Mouse (Mus musculus) urinary bladder, postnatal 14 days (tissue): ENCODE results near the gene Afmid.
A peak's percentile ranks its signal among the peaks of the same experiment; 100 is the strongest.
"Not testable (repeated sequence)": the region's sequence is repeated elsewhere in the genome, so short reads cannot be mapped to it uniquely, and the experiment has no call there.

Experiments used
- DNase-seq: peaks from one replicate; pipeline ENCODE4 v3.0.0; 2021; ENCODE audit warnings: low spot score

Gene Afmid

DNA sequence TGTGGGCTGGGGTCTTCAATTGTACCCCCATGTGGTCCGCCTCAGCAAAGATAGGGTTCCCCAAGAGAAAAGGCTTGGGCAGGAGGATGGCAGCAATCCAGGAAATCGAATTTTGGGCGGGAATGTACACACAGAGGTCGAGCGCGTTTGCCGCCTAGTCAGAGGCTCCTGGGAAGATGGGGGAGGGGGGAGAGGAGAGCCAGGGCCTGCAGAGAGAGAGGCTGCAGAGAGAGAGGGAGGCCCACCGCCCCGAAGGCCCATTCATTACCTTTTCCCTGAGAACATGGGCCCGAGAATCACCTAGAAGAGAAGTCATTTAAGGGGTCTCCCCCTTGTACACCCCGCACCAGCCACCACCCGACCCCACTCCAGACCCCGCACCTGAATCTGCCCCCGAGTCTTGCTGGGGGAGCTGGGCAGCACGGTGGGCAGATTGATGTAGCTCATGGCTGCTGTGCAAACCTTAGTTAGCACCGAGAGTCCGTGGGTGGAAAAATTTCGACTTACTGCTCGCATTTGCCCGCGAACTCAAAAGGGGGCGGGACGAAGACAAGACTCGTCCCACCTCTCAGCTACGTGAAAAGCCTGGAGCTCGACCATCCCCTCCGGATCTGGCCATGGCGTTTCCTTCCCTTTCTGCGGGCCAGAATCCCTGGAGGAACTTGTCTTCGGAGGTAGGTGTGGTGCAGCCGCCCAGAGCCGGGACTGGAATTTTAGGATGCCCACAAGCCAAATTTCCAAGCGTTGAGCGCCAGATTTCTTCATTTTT lies at the start of gene Afmid, which contains the start of gene Tk1:
Afmid (plus strand) TSS at position 592 of the 769 bp plus-strand sequence.
Tk1 (minus strand) TSS at position 760 of the 769 bp plus-strand sequence.
- peak; percentile 77 for DNase-seq

- no peak for DNase-seq
These were observed 49.5 kb upstream of the Afmid start for GRCm38 (mm10) chr11:117776085-117776792.

GRCm38 (mm10) chr11:117777111-117777510 lies 48.6 kb upstream of the Afmid start:
- no peak for DNase-seq

DNA sequence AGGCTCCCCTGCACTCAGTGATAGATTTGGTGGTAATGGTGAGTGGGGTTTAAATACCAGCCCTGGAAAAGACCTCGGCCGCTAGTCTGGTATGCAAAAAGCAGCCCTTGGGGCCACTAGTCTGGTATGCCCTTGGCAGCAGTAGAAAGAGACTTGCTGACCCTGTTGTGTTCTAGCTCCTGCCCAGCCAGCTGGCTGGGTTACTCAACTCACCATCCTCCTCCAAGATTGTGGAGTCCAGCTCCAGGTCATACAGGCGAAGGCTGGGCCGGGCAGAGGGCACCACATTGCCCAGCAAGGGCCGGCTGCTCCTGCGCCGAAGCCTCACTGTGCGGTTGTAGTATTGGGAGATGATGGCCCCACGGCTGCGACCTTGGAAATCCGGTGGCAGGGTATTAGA lies 47.7 kb upstream of the Afmid start:
- DNase-seq = no peak

DNA sequence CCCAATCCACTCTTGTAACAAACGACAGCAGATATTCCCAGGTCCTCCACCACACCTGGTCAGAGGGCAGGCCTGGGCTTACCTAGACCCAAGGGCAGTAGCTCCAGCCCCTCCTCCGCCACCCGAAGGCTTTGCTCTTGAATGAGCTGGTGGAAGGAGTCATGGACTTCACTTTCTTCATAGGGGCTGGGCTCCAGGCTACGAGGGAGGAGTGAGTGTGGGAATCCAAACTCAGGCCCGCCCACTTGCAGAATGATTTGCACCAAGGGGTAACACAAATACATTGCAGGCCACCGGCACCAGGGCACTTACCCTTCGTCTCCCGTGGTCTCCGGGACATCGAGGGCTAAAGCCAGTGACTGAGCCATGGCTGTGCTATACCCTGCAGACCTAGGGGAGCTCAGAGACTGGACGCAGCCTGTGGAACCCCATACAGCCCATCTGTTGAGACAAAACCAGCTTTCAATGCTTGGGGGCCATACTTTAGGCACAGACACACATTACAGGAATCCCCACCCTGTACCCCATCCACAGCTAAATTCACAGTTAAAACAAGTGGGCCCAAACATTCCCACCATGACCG lies 46.8 kb upstream of the Afmid start:
- peak; percentile 37 for DNase-seq

- DNase-seq = peak; percentile 74
These were observed 46.1 kb upstream of the Afmid start for GRCm38 (mm10) chr11:117779434-117780198.

GRCm38 (mm10) chr11:117780199-117780515 lies 45.6 kb upstream of the Afmid start:
- no peak for DNase-seq

DNA sequence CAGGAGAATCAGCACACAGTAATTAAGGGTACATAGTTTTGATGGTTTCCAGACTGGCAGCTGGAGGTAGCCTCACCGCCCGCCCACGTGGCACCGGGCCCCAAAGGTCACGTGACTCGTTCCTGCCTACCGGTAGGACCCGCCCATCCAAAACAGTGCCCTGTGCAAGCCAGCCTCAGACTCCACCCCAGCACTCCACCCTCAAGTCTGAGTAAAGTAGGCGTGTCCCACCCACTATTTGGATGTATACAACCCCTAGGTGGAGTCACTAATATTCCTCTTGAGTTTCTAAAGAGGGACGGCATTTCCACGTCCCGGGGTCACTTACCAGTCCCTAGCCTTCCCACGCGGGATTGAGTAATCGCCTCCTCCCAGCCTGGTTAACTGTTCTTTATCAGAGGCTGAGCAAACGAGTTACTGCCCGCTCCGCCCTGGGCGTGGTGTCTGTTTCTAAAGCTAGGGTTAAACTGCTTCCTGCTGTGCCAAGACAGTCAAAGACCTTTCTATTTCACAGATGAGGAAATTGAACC lies 45.1 kb upstream of the Afmid start:
- DNase-seq = peak; percentile 95

DNA sequence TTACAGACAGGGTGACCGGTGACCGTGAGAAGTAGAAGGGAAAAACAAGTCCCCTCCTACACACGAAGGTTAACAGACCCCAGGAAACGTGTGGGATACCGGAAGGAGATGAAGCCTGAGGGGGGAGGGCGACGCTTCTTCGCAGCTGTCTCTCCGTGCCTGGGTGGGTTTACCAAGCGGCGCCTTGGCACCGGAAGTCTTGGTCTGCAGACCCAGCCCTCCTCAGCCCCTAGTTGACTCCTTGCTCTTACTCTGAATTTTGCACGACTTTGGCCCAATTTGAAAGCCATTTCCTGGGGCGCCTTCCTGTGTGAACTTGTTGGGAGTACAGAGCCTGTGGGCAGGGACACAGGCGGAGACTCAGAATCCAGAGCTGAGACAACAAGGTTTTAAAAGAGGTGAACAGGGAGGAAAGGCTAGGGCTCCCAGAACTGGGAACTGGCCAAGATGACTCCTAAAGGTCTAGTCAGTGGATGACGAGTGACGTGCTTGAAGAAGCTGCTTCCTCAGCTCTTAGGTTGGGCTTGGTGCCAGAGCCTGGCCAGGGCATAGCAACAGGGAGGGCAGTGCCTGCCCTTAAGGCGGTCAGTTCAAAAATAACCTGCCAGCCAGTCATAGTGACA lies 44.4 kb upstream of the Afmid start:
- peak; percentile 77 for DNase-seq

DNA sequence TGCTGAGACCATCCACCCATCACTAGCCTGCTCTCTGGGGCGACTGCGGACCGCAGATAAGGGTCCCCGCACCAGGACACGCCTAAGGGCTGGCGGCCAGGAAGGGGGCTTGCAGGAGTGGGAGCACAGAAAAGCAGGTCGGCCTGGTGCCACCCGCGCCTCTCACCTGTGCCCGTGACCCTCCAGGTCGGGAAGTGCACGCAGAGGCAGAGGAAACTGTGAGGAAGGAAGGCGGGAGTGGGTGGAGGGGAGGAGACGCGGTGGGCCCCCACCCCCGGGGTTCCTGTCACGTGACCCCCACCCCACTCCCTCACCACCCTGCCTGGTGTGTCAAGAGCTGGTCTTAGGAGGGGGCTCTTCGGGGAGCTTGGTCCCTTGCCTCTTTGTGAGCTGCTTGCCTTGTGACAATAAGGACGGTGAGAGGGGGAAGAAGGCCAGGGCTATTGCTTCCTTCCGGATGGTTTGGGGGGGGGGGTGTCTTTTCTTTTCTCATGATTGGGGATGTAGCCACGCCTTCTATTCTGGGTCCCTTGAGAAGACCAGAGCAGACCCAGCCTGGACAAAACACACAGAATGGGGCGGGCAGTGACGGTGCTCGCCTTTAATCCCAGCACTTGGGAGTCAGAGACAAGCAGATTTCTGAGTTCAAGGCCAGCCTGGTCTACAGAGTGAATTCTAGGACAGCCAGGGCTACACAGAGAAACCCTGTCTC lies 43.6 kb upstream of the Afmid start, which contains the start of the genes Tmc8 and Tmc6:
Tmc8 (plus strand) TSS at position 84 of the 712 bp plus-strand sequence.
Tmc6 (minus strand) TSS at position 206 of the 712 bp plus-strand sequence.
- no peak for DNase-seq

DNA sequence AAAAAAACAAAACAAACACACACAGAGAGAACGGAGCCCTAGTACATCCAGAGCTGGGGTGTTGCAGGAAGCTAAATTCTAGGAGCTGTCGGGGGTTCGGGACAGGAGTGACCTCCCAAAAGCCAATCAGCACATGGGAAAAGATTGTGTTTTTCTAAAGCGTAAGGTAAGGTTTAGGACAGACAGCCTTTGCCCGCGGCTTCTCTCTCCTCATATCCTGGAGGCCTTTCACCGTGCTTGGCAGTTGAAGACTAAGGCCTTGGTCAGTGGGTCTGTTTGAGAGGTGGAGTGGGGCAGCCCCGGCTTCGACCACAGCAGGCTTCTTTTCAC lies 43.1 kb upstream of the Afmid start:
- no peak for DNase-seq

GRCm38 (mm10) chr11:117783089-117783488 lies 42.6 kb upstream of the Afmid start:
- peak; percentile 45 for DNase-seq

DNA sequence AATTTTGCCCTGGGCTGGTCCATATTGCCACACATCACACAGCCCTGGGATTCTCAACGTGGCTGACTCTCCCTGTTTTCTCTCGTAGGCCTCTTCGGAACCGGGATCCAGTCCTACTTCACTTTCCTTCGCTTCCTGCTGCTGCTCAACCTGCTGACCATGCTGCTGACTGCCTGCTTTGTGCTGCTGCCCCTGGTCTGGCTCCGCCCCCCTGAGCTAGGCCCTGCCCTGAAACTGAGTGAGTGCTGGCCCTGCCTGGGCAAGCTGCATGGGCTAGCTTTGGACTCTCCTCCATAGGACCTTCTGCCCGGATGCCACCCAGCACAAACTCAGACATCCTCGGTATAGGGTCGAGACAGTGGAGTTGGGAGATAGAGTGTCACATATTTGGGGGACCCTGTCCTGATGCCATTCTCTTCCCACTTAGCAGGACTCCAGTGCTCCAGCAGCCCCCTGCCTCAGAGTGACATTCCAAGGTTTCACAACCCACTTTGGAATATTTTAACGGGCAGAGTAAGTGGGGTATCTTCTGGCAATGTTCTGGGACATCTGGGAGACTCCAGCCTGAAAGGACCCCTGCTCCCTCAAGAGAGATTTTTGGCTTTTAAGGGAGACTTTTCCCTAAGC lies 41.9 kb upstream of the Afmid start:
- peak; percentile 32 for DNase-seq

GRCm38 (mm10) chr11:117786294-117786693 lies 39.4 kb upstream of the Afmid start:
- DNase-seq = peak; percentile 70

GRCm38 (mm10) chr11:117788481-117788880 lies 37.2 kb upstream of the Afmid start:
- not testable (repeated sequence) for DNase-seq

GRCm38 (mm10) chr11:117790286-117790685 lies 35.4 kb upstream of the Afmid start:
- peak; percentile 76 for DNase-seq

GRCm38 (mm10) chr11:117790703-117791440 lies 34.9 kb upstream of the Afmid start:
- peak; percentile 81 for DNase-seq

- DNase-seq = no peak
These were observed 34.3 kb upstream of the Afmid start for GRCm38 (mm10) chr11:117791441-117791761.

- DNase-seq = peak; percentile 89
These were observed 33.3 kb upstream of the Afmid start for GRCm38 (mm10) chr11:117792281-117792888.
